Mouse (Mus musculus) lung, postnatal 25 days (tissue): ENCODE results near the gene Atg13.
"Not testable (repeated sequence)": the region's sequence is repeated elsewhere in the genome, so short reads cannot be mapped to it uniquely, and the experiment has no call there.

Experiments used
- DNase-seq: peaks from one replicate; pipeline ENCODE4 v3.0.0; 2022; ENCODE audit warnings: low spot score

Gene Atg13

DNA sequence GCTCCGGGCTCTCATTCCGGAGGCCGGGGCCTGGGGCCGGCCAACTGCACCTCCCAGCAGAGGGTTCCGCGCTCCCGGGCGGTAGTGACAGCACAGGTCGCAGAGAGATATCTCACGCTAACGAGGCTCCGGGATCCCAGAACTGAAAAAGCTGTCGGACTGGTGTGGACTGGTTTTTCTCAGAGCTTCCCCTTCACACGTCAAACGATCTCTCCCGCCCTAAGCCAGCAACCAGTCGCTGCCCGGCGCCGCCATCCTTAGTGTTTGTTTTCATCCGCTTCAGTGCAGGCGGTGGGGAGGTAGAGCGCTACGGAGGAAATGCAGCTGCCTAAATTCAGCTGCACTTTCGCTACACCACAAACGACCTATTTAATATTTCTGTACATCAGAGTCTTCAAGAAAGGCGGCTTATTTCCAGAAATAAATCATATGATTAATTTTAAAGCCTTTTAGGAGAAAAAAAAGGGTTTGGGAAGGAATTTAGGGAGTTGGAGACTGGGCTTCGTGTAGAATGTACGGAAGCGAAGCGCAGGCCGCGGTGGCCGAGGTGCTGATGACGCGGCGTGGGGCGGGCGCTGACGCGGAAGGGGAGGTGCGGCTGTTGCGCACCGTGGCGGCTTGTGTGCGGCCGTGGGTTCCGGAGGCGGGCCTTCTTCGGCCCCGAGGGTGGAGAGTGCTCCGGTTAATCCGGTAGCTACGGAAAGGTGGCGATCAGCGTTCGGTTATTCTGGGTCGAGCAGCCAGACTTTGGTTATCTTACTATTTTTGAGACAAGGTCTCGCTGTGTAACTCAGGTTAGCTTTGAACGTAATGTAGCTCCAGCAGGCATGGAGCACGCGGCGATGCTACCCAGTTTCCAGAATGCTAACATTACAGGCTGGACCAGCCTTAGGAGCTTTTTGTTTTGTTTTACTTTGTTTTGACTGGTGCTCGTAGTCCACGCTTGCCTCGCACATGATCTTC is at the start of gene Atg13, which contains the start of gene Harbi1:
Gene Atg13, minus strand, starts transcription at position 305 of the 963 bp plus-strand sequence.
Gene Harbi1, plus strand, starts transcription at position 581 of the 963 bp plus-strand sequence.
- DNase-seq, result peak; percentile 95

GRCm38 (mm10) chr2:91749811-91750261 is 39.5 kb upstream of the Atg13 start:
- DNase-seq, result peak; percentile 43

DNA sequence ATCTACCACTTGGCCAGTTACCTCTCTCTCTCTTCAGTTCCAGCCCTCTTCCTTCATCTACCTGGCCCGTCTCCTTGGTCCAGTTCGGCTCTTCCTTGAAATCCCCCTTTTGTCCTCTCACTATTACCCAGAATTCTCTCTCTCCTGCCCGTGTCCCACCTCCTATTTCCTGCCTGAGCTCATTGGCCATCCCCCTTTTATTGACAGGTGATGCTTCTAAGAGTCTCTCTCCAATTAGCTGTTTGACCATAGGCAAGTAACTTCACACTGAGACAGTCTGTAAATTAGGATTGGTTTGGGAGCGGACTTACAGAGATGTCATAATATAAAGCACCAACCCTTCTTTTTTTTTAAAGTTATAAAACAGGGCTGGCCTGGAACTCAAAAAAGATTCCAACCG is 34.3 kb upstream of the Atg13 start:
- DNase-seq, result no peak

DNA sequence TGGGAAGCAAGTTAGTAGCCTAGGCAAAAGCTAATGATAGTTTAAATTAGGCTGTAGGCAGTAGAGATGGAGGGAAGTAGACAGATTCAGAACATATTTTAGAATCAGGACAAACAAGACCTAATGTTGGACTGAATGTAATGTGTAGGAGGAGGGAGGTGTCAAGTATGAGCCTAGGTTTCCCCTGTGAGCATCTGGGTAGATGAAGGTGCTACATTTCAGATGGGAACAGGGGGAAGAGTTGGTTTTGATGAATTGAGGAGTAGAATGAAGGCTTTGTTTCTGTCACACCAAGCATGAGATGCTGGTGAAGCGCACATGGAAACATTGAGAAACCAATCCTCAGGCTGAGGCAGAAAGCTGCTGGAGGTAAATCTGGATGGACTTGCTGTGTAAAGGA is 29.2 kb upstream of the Atg13 start:
- no peak for DNase-seq

DNA sequence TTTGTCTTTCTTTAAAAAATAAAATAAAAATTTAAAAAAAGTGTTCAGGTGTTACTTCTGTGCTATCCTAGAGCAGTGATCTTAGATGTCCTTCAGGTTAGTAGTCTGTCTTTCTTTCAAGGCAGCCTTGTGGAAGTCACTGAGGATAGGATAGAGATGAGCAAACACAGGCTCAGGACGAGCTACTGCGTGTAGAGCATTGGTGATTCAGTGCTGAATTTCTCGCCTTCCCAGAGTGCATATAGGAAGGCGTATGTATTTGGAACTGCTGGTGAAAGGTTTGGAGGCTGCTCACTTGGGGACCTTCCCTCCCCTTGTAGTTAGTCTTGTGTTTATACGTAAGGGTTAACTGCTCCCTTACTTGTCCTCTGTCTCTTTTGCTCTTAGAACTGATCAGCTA is 24.8 kb upstream of the Atg13 start:
- DNase-seq, result no peak

DNA sequence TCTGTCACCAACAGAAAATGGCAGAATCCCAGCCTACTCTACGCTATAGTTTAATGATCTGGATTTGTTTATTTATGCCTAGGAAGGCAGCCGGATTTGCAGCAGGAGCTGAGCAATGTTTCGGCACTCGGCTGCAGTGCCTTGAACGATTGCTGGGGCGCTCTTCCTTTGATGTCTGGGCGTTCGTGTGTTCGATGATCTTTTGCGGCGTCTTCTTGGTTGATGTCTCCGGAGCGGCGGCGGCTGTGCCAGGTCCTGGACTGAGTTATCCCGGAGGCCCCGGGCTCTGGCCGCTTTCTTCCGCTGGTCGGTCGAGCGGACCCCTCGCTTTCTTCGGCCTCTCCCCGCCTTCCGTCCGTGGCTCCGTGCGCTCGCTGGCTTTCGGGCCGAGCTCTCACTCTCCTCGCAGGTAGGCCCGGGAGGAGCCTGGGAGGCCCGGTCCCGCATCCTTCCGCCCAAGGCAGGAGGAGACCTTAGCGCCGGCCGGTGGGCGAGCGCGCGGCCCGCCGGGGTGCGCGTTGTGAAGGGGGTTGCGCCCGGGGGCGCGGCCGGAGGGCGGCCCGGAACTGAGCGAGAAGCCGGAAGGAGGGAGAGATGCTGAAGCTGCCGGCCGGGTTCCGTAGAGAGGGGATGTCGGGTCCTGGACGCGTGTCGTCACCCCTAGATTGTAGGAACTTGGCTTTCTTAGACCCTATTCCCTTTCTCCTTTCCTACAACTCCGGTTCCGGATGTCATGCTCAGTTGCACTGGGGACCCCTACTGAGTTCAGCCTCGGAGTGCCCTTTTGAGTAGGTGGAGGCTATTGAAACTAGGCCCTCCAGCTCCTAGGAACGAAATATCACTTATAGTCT is 19.8 kb upstream of the Atg13 start, which contains the start of gene Ambra1:
Gene Ambra1, plus strand, starts transcription at position 164 of the 851 bp plus-strand sequence.
- peak; percentile 81 for DNase-seq

- DNase-seq, result no peak
Measured at GRCm38 (mm10) chr2:91729571-91729970, 19.2 kb upstream of the Atg13 start.

- no peak for DNase-seq
Measured at GRCm38 (mm10) chr2:91727011-91727410, 16.6 kb upstream of the Atg13 start.

GRCm38 (mm10) chr2:91725476-91725875 is 15.1 kb upstream of the Atg13 start:
- not testable (repeated sequence) for DNase-seq

- DNase-seq, result no peak
Measured at GRCm38 (mm10) chr2:91724716-91725115, 14.3 kb upstream of the Atg13 start.

- DNase-seq, result no peak
Measured at GRCm38 (mm10) chr2:91723951-91724350, 13.6 kb upstream of the Atg13 start.

DNA sequence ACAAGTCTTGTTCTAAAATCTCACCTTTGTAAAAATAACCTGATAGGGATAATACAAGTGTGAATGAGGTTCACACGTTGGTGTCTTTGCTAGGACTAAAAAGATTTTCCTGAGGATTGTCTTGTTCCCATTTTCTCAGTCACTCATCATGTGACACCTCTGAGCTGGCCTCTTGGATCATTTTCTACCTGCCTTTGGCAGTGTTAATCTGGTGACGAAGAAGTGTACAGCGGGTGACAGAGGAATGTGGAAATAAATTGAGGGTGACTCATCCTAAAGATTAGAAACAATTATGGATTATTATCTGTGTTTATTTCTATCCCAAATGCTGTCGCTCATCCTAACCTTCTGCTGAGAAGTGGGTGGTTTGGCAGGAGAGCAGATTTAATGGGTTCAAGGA is 13.0 kb upstream of the Atg13 start:
- no peak for DNase-seq

GRCm38 (mm10) chr2:91718276-91718675 is 7.9 kb upstream of the Atg13 start:
- no peak for DNase-seq

DNA sequence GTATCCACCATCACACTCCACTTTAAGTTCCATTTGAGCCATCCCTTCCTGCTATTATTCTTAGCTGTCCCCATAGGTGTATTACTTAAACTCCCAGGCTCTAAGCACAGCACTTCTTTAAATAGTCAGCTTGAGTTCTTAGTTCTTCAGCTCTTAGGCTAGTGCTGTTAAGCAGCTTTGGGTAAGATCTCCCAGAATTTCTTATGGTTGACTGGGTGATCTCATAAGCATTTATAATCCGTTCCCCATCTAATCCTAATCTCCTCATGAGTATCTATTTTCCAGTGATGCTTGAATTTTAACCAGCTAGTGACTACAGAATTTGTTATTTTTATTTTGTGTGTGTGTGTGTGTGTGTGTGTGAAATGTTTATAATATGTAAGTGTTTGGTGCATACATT is 4.5 kb upstream of the Atg13 start:
- no peak for DNase-seq

DNA sequence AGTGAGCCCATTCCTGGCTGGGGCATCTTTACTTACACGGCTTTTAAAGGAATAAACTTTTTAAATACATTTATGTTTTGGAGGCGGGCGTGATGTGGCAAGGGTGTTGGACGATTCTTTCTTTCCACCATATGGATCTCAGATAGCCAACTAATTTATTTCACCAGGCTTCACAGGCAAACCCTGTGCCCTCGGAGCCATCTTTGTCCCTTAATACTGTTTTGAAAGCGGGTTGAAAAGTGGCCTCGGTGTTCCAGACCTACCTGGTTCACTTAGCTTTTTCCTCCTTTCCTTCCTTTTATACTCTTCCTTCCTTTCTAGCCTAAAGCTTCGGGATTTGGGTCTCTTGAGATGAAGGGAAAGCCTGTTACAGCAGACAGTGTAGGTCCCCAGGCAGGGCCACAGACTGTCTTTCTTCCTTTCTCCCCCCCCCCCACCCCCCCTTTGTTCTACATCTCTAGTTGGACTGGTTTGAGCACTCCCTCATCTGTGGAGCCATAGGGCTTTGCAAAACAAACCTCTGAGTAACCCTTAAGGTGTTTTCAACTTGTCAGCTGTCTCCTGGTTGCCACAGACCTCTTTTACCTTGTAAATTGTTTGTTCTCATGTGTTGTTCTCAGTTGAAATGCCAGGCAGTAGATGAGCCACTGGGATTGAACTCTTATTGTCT is 1.0 kb upstream of the Atg13 start:
- no peak for DNase-seq

DNA sequence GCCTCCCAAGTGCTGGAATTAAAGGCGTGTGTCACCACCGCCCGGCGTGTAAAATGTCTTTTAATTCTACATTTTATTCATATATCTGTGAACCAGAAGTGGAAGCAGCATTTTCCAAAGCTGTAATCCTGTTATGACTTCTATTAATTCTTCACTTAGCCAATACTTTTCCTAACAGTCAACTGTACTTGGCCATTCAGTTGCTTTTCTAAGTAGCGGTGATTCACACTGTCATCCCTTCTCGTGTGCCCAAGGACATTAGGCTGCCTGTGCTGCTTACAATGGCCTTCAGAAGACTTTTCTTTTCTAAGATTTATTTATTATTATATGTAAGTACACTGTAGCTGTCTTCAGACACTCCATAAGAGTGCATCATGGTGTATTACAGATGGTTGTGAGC is 2.0 kb downstream of the Atg13 start:
- DNase-seq, result no peak

GRCm38 (mm10) chr2:91706456-91706855 is 3.9 kb downstream of the Atg13 start:
- no peak for DNase-seq

- DNase-seq, result no peak
Measured at GRCm38 (mm10) chr2:91705736-91706135, 4.6 kb downstream of the Atg13 start.

GRCm38 (mm10) chr2:91701366-91701765 is 9.0 kb downstream of the Atg13 start:
- no peak for DNase-seq

GRCm38 (mm10) chr2:91699225-91699624 is 11.2 kb downstream of the Atg13 start:
- no peak for DNase-seq

- DNase-seq, result peak; percentile 68
Measured at GRCm38 (mm10) chr2:91696225-91696590, 14.2 kb downstream of the Atg13 start.
